Mouse (Mus musculus) small intestine, adult 2 months (tissue): Measurements from ENCODE around the gene Mknk1. TPM values are rescaled to one million over a fixed set of nuclear protein-coding genes. Genes with fewer than 3 reads are reported as not detected.

Experiments used
- H3K27ac ChIP-seq: fragments of 200-500 bp; 2 replicates; pipeline ENCODE4 v1.5.1; 2012; ENCODE audit warnings: low read depth, low read length, control low read depth, inconsistent platforms; ENCODE audit not compliant: insufficient read depth
- H3K27me3 ChIP-seq: fragments of 200-500 bp; 2 replicates; pipeline ENCODE4 v1.6.1; 2012; ENCODE audit warnings: mild to moderate bottlenecking, moderate library complexity, low read length, inconsistent platforms; ENCODE audit not compliant: control insufficient read depth, insufficient read depth
- H3K36me3 ChIP-seq: fragments of 200-500 bp; 2 replicates; pipeline ENCODE4 v1.6.1; 2012; ENCODE audit warnings: mild to moderate bottlenecking, low read length, control low read depth, inconsistent platforms; ENCODE audit not compliant: control insufficient read depth, insufficient read depth
- H3K4me1 ChIP-seq: fragments of 200-500 bp; 2 replicates; pipeline ENCODE4 v1.6.1; 2012; ENCODE audit warnings: low read length, inconsistent platforms, mixed read lengths; ENCODE audit not compliant: control insufficient read depth, insufficient read depth, insufficient read length
- H3K4me3 ChIP-seq: fragments of 200-500 bp; 2 replicates; pipeline ENCODE4 v1.5.1; 2012; ENCODE audit warnings: low read depth, mild to moderate bottlenecking, control low read depth, inconsistent platforms, low read length, moderate library complexity
- CTCF ChIP-seq: fragments of 200-500 bp; IDR thresholded peaks from 2 replicates; pipeline ENCODE4 v1.5.1; 2012; ENCODE audit warnings: low read depth, mild to moderate bottlenecking, control low read depth, inconsistent platforms, low read length, moderate library complexity, mixed read lengths; ENCODE audit not compliant: insufficient replicate concordance, insufficient read length; ENCODE audit errors: extremely low read depth
- POLR2A ChIP-seq: fragments of 200-500 bp; IDR thresholded peaks from 2 replicates; pipeline ENCODE4 v1.6.1; 2012; ENCODE audit warnings: low read depth, mild to moderate bottlenecking, control low read depth, inconsistent platforms, low read length, moderate library complexity
- WGBS: fragments of 180-500 bp; shearing (Covaris S2); methylation state at CpG from one replicate; pipeline ENCODE4 v1.1.7; 2018; 5-methylcytosine and 5-hydroxymethylcytosine counted together
- polyA plus RNA-seq: library from polyadenylated mRNA; depleted of rRNA; stranded (reverse); fragments of >200 nt; gene quantifications from 2 replicates; pipeline ENCODE4 v1.2.3, GENCODE M21; 2012

Mknk1 gene
- polyA plus RNA-seq, 1 experiment = 25.3 TPM

DNA sequence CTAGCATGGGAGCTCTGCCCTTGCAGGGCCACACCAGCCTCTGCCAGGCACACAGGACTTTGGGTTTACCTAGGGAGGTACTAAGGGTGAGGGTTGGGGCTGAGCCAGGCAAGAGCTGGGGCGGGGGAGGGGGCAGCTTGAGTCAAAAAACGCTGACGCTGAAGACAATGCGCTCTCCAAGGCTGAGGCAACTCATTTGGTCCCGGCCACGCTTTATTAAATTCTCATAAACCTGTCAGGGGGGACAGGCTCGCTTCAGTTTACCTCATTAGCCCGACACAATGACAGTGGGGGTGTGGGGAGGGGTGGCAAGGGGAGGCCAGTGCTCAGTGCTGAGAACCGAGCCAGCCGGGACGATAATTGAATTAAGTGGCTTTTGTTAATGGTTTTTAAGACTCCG is 65.4 kb downstream of the Mknk1 start:
- H3K27me3 ChIP-seq = 0 out of 2 replicates have a peak, but pooled peaks cover 5% of the 10 kb centered on the region
- 52% methylated on average over 12 of the region's 12 CpGs for WGBS
- TF ChIP-seq CTCF = no peak
- no peak for TF ChIP-seq POLR2A
- no peak overlapping the region for H3K27ac ChIP-seq
- H3K4me3 ChIP-seq = no peak overlapping the region
- no peaks in the 10 kb centered on the region for H3K4me1 ChIP-seq
- no peaks in the 10 kb centered on the region for H3K36me3 ChIP-seq

DNA sequence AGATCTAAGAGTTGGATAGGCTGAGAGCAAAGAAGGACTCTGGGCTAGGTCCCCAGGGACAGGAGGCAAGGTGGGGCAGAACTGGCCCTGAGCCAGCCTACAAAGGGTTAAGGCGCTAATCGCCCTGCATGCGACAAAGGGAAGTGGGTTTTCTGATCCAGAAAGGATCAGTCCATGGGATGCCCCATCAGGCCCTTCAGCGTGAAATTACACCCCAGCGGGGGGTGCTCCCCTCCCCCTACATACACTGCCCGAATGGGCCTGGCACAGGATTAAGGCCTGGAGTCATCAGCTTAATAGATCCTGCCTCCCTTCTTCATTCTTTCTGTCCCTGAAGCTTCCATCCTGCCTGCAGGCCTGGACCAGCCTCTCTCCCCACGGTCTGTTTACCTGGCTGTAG is 66.7 kb downstream of the Mknk1 start:
- no peaks in the 10 kb centered on the region for H3K36me3 ChIP-seq
- H3K4me3 ChIP-seq = no peak overlapping the region
- WGBS = 41% methylated on average over 7 of the region's 7 CpGs
- H3K27ac ChIP-seq = no peak overlapping the region
- TF ChIP-seq POLR2A = no peak
- no peak for TF ChIP-seq CTCF
- H3K27me3 ChIP-seq = 0 out of 2 replicates have a peak, but pooled peaks cover 5% of the 10 kb centered on the region
- no peaks in the 10 kb centered on the region for H3K4me1 ChIP-seq

DNA sequence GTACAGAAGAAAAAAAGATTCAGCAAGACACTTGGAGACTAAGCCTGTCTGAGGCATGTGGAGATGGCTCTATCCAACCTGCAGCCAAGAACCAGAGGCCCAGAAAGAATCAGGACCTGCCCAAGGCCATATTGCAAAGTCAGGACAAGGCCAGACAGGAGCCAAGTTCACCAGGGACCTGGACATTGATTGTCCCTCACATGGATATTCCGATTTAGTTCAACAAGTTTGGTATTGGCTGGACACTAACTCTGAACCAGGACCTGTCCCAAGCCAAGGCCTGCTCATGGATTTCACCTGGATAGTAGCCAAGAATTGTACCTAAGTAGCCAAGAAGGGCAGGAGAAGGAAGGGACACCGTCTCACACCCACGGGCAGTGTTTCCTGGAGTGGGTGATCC is 67.8 kb downstream of the Mknk1 start:
- Histone ChIP-seq H3K27ac (no peak overlapping the region), H3K27me3 (peaks cover 5% of the 10 kb centered on the region; the same call in 1 of the 2 replicates), H3K4me1 (no peaks in the 10 kb centered on the region), H3K4me3 (no peak overlapping the region), H3K36me3 (no peaks in the 10 kb centered on the region)
- WGBS = 64% methylated on average over 3 of the region's 3 CpGs
- no peak for TF ChIP-seq CTCF
- TF ChIP-seq POLR2A = no peak

DNA sequence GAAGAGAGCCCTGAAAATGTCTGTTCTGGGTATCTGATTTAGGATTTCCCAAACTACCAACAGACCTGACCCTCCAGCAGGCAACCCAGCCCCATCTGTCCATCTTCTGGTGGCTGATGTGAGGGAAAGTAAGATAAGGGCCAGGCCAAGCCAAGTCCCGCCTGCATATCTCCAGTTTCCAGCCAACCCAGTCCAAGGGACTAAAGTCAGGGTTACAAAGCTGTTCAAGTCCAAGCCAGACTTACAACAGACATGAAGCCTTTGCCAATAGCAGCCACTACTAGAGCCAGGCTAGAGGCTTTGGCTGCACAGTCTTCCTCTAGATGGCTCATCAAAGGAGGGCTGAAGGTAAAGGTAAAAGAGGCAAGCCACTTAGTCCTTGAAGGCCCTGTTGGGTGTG is 69.0 kb downstream of the Mknk1 start:
- H3K4me1 ChIP-seq = no peaks in the 10 kb centered on the region; the same call in 1 of the 2 replicates
- H3K27me3 ChIP-seq = peaks cover 5% of the 10 kb centered on the region; the same call in 1 of the 2 replicates
- TF ChIP-seq CTCF (no peak), POLR2A (no peak)
- H3K36me3 ChIP-seq = no peaks in the 10 kb centered on the region
- no peak overlapping the region for H3K4me3 ChIP-seq
- no peak overlapping the region for H3K27ac ChIP-seq
- 18% methylated on average over 1 of the region's 1 CpGs for WGBS

- 14% methylated on average over 7 of the region's 7 CpGs for WGBS
- Histone ChIP-seq H3K27ac (no peak overlapping the region), H3K36me3 (no peaks in the 10 kb centered on the region), H3K27me3 (peaks cover 5% of the 10 kb centered on the region; the same call in 1 of the 2 replicates), H3K4me3 (no peak overlapping the region), H3K4me1 (no peaks in the 10 kb centered on the region; the same call in 1 of the 2 replicates)
- TF ChIP-seq CTCF = no peak
- no peak for TF ChIP-seq POLR2A
Observed at GRCm38 (mm10) chr4:115908641-115909040, 69.6 kb downstream of the Mknk1 start.

DNA sequence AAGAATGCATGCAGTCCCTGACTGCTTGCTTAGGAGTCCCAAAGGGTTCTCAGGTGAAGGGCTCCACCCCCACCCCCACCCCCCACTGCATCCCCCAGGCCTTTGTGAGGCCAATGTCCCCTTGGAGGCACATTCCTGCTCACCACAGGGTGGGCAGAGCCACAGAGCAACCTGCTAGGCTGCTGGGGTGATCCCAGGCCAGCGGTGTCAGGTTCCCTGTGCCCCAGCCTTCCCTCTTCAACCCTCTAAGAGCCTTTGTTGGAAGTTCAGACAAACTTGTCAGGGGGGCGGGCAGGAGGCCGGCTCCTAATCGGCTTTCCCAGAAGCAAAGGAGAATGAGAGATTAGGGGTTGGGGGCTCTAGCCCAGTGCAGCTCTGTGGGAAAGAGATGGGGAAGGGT is 72.6 kb downstream of the Mknk1 start:
- H3K4me3 ChIP-seq = no peak overlapping the region
- no peak overlapping the region for H3K27ac ChIP-seq
- no peak for TF ChIP-seq CTCF
- no peak for TF ChIP-seq POLR2A
- H3K27me3 ChIP-seq = peaks cover 11% of the 10 kb centered on the region; the same call in 1 of the 2 replicates
- 41% methylated on average over 4 of the region's 4 CpGs for WGBS
- H3K36me3 ChIP-seq = no peaks in the 10 kb centered on the region
- H3K4me1 ChIP-seq = no peaks in the 10 kb centered on the region; the same call in 1 of the 2 replicates

GRCm38 (mm10) chr4:115919911-115920310 is 80.9 kb downstream of the Mknk1 start:
- Histone ChIP-seq H3K27ac (no peak overlapping the region), H3K4me3 (no peak overlapping the region), H3K36me3 (no peaks in the 10 kb centered on the region), H3K4me1 (no peaks in the 10 kb centered on the region), H3K27me3 (peaks cover 12% of the 10 kb centered on the region)
- 83% methylated on average over 16 of the region's 16 CpGs for WGBS
- TF ChIP-seq POLR2A (no peak), CTCF (no peak)

DNA sequence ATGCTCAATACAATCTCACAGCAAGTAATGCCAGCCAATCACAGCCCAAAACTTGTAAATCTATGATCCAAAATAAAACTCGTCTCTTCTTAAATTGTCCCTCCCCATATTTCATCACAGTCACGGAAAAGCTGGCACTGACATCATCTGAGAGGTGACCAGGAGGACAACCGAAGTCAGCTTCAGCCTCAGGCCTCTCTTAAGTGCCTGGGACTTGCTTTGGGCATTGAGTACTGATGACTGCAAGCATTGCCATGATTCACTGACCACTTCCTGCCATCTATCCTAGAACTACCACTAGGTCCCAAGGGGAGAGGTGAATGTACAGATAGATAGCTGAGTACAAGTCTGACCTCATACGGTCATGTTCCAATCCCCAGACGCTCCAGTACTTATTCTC is 83.7 kb downstream of the Mknk1 start:
- Histone ChIP-seq H3K27ac (no peak overlapping the region), H3K27me3 (peaks cover 13% of the 10 kb centered on the region), H3K36me3 (no peaks in the 10 kb centered on the region), H3K4me3 (no peak overlapping the region), H3K4me1 (no peaks in the 10 kb centered on the region)
- 78% methylated on average over 5 of the region's 5 CpGs for WGBS
- TF ChIP-seq POLR2A (no peak), CTCF (no peak)
